Mouse (Mus musculus) adrenal gland, postnatal 4 days (tissue): ENCODE results near the gene Rab17. TPM values are rescaled to one million over a fixed set of nuclear protein-coding genes. Genes with fewer than 3 reads are reported as not detected.
A peak's percentile ranks its signal among the peaks of the same experiment; 100 is the strongest.

Experiments used
- DNase-seq, 2 experiments: peaks; one replicate each; pipeline ENCODE4 v3.0.0; 2021 to 2022; ENCODE audit warnings: low spot score in 2 of 2, mixed read lengths in 2 of 2
- total RNA-seq, 2 experiments: library from RNA; stranded (reverse); gene quantifications; 2 replicates each; pipeline ENCODE4 v1.2.3; 2021

The Rab17 gene
- total RNA-seq, 2 experiments from 2014 or later: 1.2 to 2.5 TPM

- no peak for DNase-seq
Measured at GRCm38 (mm10) chr1:90936990-90937389, 32.5 kb downstream of the Rab17 start.

GRCm38 (mm10) chr1:90933001-90933400 lies 36.5 kb downstream of the Rab17 start:
- no peak for DNase-seq

- DNase-seq: peak; percentile 59 to 81
Measured at GRCm38 (mm10) chr1:90928575-90928934, 40.9 kb downstream of the Rab17 start.

- no peak for DNase-seq
Measured at GRCm38 (mm10) chr1:90927929-90928574, 41.4 kb downstream of the Rab17 start.

GRCm38 (mm10) chr1:90927308-90927707 lies 42.2 kb downstream of the Rab17 start:
- no peak for DNase-seq

GRCm38 (mm10) chr1:90926030-90926429 lies 43.4 kb downstream of the Rab17 start:
- no peak for DNase-seq

- no peak for DNase-seq
Measured at GRCm38 (mm10) chr1:90921687-90922086, 47.8 kb downstream of the Rab17 start.

- DNase-seq: no peak
Measured at GRCm38 (mm10) chr1:90917509-90917908, 52.0 kb downstream of the Rab17 start.

- no peak for DNase-seq
Measured at GRCm38 (mm10) chr1:90914948-90915569, 54.4 kb downstream of the Rab17 start, which contains the start of gene Mlph. Gene Mlph, plus strand, starts transcription at chr1:90915085.

- no peak for DNase-seq
Measured at GRCm38 (mm10) chr1:90913231-90913630, 56.2 kb downstream of the Rab17 start.

- DNase-seq: no peak
Measured at GRCm38 (mm10) chr1:90909631-90910152, 59.8 kb downstream of the Rab17 start.

- DNase-seq: no peak
Measured at GRCm38 (mm10) chr1:90909161-90909560, 60.3 kb downstream of the Rab17 start.

Other genes starting within 250 kb of the Rab17 start
- 100 to 1,000 TPM; 124 to 131 TPM for gene Col6a3, start 125.7 kb downstream of the Rab17 start, total RNA-seq
- 1 to 10 TPM; 1.6 to 2.2 TPM for gene Mlph, start 54.6 kb downstream of the Rab17 start, total RNA-seq
- gene Prlh, start 16.6 kb downstream of the Rab17 start, total RNA-seq: not detected
- 10 to 100 TPM; 54.7 to 56.7 TPM for gene Lrrfip1, start 29.1 kb upstream of the Rab17 start, total RNA-seq
- 1 to 10 TPM in 1 of 2 experiments, under 1 TPM in 1; 0.11 to 1.1 TPM for gene Rbm44, start 175.4 kb upstream of the Rab17 start, total RNA-seq
- gene Ramp1, start 210.2 kb upstream of the Rab17 start, total RNA-seq: 10 to 100 TPM in 1 of 2 experiments, 1 to 10 TPM in 1; 10.0 to 12.2 TPM